Mouse (Mus musculus) lung, postnatal 0 days (tissue): ENCODE results near the gene Osbp2.

Experiments
- CTCF ChIP-seq: IDR thresholded peaks from 2 replicates; pipeline ENCODE4 v1.5.1; 2016; ENCODE audit warnings: antibody characterized with exemption, mild to moderate bottlenecking
- EP300 ChIP-seq: IDR thresholded peaks from 2 replicates; pipeline ENCODE4 v1.6.1; 2016; ENCODE audit warnings: antibody characterized with exemption, mild to moderate bottlenecking, control low read depth

GRCm38 (mm10) chr11:3703089-3703992 is 160.4 kb downstream of the Osbp2 start:
- TF ChIP-seq EP300 = no peak
- no peak for TF ChIP-seq CTCF
